Mouse (Mus musculus) spleen, adult 2 months (tissue): Measurements from ENCODE around the gene Nptxr.

Source experiments
- CTCF ChIP-seq: fragments of 200-500 bp; IDR thresholded peaks from 2 replicates; pipeline ENCODE4 v1.5.1; 2011; ENCODE audit warnings: mild to moderate bottlenecking, inconsistent platforms; ENCODE audit not compliant: insufficient read depth, insufficient read length, insufficient replicate concordance; ENCODE audit errors: extremely low read depth
- POLR2A ChIP-seq: fragments of 200-500 bp; IDR thresholded peaks from 2 replicates; pipeline ENCODE4 v1.6.1; 2011; ENCODE audit warnings: low read depth, low read length, inconsistent platforms

GRCm38 (mm10) chr15:79813666-79814258 is 9.2 kb upstream of the Nptxr start:
- TF ChIP-seq POLR2A = no peak
- TF ChIP-seq CTCF = no peak
